Mouse (Mus musculus): ENCODE results near the gene Cenpf.
"Not testable (repeated sequence)": the region's sequence is repeated elsewhere in the genome, so short reads cannot be mapped to it uniquely, and the experiment has no call there.

DNA sequence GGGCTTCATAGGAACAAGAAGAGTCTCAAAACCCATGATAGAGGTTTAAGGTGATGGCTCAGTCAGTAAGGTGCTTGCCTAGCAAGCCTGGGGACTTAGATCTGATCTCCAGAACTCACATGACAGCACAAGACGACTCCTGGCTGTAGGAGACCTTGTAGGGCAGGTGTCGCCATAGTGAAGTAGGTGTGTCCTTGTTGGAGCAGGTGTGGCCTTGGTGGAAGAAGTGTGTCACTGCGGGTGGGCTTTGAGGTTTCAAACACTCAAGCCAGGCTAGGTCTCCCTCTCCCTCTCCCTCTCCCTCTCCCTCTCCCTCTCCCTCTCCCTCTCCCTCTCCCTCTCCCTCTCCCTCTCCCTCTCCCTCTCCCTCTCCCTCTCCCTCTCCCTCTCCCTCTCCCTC is 4.6 kb upstream of the Cenpf start:
- TF ChIP-seq CTCF (conservative IDR thresholded peaks at IDR 0.05 in 1 of 2, IDR thresholded peaks at IDR 0.05 in 1 of 2; ENCODE audit: low read depth in 2 of 2, low read length in 2 of 2); MYC (IDR thresholded peaks at IDR 0.05; ENCODE audit: low read depth, low read length): not testable (repeated sequence)

Measured in CH12.LX (cell line).